Mouse (Mus musculus) layer of hippocampus, postnatal 10 days (tissue): Measurements from ENCODE around the gene Golt1b. TPM values are rescaled to one million over a fixed set of nuclear protein-coding genes. Genes with fewer than 3 reads are reported as not detected.

Experiments used
- DNase-seq, 2 experiments: peaks; one replicate each; pipeline ENCODE4 v3.0.0; 2021; ENCODE audit warnings: low spot score in 2 of 2
- total RNA-seq, 2 experiments: library from RNA; stranded (reverse); gene quantifications; 2 replicates each; pipeline ENCODE4 v1.2.3; 2021

The Golt1b gene
- total RNA-seq, 2 experiments from 2014 or later = 26.1 to 28.2 TPM

- no peak for DNase-seq
Measured at GRCm38 (mm10) chr6:142381615-142382014, 5.4 kb upstream of the Golt1b start.

GRCm38 (mm10) chr6:142384521-142384920, 2.5 kb upstream of the Golt1b start:
- DNase-seq = no peak

DNA sequence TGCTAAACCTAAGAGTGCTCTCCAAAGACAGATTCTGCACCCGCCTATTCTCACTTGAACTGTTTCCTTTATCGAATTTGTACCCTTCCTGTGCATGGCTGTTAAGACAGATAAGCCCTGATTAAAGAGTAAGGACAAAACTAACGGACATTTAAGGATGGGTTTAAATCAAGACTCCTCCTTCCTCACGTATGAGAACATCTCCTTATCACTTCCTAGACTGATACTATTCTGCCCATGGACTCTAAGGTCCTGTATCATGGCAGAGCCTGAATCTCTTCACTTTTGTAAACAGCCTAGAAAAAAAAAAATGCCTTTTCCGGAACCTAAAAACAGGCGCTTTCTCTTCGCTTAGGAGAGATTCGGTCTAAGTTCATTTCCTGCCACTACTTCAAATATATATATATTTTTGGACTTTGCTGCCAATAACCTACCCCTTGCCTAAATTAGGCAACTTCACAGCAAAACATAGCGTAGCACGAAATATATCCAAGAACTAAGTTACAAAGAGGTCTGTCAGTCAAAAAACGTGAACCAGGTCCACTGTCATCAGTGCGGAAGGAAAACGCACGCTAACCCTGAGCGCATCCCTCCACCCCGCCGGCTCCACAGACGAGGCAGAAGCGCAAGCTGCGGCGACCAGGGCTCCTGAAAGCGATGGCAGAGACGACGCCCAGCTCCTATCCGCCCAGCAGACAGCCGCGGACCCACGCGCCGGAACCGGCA, 573 bp upstream of the Golt1b start:
- no peak for DNase-seq

- no peak for DNase-seq
Measured at GRCm38 (mm10) chr6:142387755-142388271, 792 bp downstream of the Golt1b start.

GRCm38 (mm10) chr6:142389101-142389500, 2.1 kb downstream of the Golt1b start:
- DNase-seq = no peak

DNA sequence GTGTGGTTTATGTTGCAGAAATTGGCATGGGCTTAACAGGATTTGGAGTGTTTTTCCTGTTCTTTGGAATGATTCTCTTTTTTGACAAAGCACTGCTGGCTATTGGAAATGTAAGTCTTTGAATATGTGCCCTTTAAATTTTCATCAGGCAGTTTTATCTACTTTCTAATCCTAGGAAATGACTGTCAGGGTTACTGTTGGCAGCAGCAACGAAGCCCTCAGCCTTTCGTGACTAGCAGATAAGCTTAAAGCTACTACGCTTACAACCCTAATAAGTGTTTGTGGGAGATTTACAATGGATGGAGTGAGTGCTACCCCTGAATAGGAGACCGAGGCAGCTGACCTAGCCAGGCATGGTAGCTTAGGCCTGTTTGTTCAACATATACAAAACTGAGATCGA, 5.3 kb downstream of the Golt1b start:
- no peak for DNase-seq

DNA sequence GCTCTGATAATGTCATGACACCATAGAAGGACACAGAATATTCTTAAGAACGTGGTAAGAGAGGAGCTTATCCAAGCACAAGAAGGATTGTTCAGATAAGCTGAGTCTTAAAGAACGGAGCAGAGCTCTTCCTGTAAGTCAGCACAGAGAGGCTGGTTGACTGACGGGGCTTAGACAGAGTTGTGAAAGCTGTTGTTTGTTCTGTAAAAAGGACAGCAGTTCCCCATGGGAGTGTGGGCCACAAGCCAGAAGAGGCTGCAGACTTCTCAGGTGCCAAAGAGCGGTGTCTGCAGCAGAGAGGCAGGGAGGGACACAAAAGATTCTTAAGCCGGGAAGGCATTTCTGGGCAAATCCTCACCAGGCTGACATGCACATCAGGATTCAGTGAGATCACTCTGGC, 7.6 kb downstream of the Golt1b start:
- DNase-seq = peak; percentile 26 to 44

DNA sequence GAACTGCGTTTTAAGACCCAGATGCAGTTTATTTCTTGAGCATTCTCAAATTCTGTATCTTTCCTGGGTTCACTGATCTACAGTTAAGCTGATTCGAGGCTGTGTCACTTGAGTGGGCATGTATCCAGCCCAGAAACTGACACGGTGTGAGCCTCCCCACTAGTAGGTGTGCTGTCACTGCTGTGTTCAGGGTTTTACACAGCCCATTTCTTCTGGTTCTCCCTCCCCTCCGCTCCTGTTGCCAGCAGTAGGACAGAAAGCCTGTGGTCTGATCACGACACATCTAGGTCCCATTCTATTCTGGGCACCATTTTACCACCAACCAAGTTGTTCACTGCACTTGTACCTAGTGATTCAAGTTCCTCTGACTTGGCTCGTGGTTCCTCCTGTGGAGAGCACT, 8.7 kb downstream of the Golt1b start:
- no peak for DNase-seq

- DNase-seq = no peak
Measured at GRCm38 (mm10) chr6:142411140-142411539, 24.1 kb downstream of the Golt1b start.

DNA sequence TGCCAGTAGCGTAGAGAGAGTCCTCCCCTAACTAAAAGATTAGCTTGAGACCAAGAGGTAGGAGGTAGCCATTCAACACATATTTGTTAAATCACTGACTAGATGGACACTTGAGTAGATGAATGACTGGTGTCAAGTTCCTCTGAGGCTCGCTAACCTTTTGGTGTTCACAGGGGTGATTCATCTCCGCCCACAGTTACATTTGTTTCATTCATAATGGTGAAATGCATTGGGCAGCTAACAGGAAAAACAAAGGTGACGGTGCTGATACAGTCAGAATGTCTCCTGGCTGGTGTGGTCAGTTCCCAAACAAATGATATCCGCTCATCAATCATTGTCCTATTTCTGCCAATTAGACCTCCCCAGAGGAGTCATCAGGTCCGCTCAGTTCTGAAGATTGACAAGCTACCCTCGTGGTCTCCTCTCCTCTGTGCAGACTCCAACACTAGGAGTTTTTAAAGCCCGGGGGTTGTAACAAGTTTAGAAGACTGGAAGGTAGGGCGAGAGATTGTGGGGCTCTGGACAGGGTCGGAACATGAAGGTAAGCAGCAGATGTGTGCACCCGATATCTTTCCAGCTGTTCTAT, 26.0 kb downstream of the Golt1b start, which contains the start of gene Spx:
Spx (plus strand) TSS at position 536 of the 586 bp plus-strand sequence.
- DNase-seq = no peak

GRCm38 (mm10) chr6:142413845-142414244, 26.8 kb downstream of the Golt1b start:
- no peak for DNase-seq

- DNase-seq = no peak
Measured at GRCm38 (mm10) chr6:142414597-142414996, 27.6 kb downstream of the Golt1b start.

DNA sequence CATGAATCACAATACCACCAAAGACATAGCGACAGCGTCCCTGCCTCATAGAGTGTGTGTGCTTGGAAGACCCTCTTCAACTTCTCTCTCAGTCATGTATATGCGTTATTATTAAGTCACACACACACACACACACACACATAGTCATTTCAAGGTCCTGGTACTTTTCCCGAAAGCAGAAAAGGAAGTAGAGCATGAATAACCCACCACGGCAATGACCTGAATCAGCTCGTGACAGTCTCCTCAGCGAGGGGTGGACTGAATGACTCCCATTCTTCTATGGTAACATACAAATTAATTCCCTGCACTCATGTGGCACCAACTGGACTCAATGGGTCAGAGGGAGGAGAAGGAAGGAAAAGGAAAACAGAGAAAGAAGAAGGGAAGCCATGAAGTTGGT, 38.0 kb downstream of the Golt1b start:
- DNase-seq = no peak

- no peak for DNase-seq
Measured at GRCm38 (mm10) chr6:142429072-142429471, 42.1 kb downstream of the Golt1b start.

DNA sequence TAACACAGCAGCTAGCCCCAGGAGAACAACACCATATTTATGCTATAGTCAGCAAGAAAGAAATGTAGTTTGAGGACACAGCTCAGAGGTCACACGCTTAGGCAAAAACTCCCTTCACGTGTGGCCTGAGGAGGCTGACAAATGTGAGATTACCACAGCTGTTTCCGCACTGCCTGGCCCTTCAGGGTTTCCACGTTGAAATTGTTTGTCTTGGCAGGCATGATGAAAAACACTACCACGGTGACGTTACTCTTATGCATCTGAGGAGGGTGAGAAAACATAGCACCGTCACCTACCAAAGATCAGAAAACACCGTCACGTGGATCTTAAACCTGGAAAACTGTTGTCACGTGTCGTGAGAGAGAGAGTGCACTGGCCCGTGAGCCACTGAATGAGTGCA, 64.4 kb downstream of the Golt1b start:
- DNase-seq = no peak

DNA sequence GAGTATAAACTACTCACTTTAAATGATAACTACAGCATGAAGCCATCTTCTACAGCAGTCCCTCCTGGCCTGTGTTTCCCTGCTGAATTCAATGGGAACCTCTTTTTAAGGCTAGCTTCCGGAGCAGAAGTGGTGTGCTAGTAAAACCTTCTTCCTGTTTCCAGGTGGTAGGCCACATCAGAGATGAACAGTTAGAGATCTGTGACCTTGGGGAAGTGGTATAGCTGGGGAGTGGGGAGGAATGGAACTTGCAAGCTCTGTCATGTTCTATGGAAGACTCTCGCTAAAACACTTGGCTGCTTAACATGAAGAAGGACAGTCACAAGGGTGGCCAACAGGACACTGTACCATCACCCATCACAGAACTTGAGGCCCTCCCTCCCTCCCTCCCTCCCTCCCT, 66.3 kb downstream of the Golt1b start:
- DNase-seq = no peak

Other genes with a start within 250 kb of the Golt1b start
- 1 to 10 TPM; 1.1 to 2.8 TPM for gene Slco1a6, start 178.7 kb upstream of the Golt1b start, total RNA-seq
- not detected for gene Iapp, start 88.8 kb upstream of the Golt1b start, total RNA-seq
- gene Slco1a5, start 64.2 kb upstream of the Golt1b start, total RNA-seq = under 1 TPM in 1 of 2 experiments, not detected in 1; 0.39 TPM
- 10 to 100 TPM; 13.4 to 14.1 TPM for gene Pyroxd1, start 41.6 kb upstream of the Golt1b start, total RNA-seq
- 10 to 100 TPM; 25.7 to 27.6 TPM for gene Recql, start 134 bp upstream of the Golt1b start, total RNA-seq
- gene Spx, start 26.2 kb downstream of the Golt1b start, total RNA-seq = 1 to 10 TPM; 1.8 to 1.9 TPM
- gene Gys2, start 85.9 kb downstream of the Golt1b start, total RNA-seq = not detected
- gene Ldhb, start 120.7 kb downstream of the Golt1b start, total RNA-seq = 100 to 1,000 TPM; 323 to 334 TPM
- gene Kcnj8, start 184.4 kb downstream of the Golt1b start, total RNA-seq = 1 to 10 TPM; 4.6 to 5.0 TPM